Mouse (Mus musculus): ENCODE measurements around the gene Pofut1.

DNA sequence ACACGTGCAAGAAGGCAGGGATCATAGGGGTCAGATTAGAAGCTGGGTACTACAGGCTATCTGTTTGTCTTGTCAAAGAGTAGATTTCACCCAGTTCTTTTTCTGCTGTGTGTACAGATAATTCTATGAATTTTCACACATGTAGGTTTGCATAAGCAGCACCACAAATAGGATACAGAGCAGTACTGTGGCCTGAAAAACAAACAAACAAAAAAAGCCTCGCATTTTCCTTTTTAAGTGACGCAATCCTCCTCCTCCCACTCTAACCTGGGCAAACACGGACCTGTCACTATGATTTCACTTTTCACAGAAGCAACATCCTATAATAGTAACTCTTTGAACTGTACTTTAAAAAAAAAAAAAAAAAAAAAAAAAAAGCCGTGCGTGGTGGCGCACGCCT is 35.1 kb downstream of the Pofut1 start:
- TF ChIP-seq CTCF (IDR thresholded peaks at IDR 0.05; ENCODE audit: extremely low read depth, insufficient read depth, insufficient read length, insufficient replicate concordance) (no peak), POLR2A (IDR thresholded peaks at IDR 0.05; ENCODE audit: low read depth, low read length) (no peak)
